Mouse (Mus musculus): Measurements from ENCODE around the gene Rhog.

GRCm38 (mm10) chr7:102260518-102260917 is 4.7 kb upstream of the Rhog start:
- no peak for TF ChIP-seq GATA1 (IDR thresholded peaks at IDR 0.05; ENCODE audit: borderline replicate concordance, low read length)
- no peak for TF ChIP-seq FLI1 (IDR thresholded peaks at IDR 0.05; ENCODE audit: low read length)
